Mouse (Mus musculus): ENCODE measurements around the gene Glp2r. TPM values are rescaled to one million over a fixed set of nuclear protein-coding genes. Genes with fewer than 3 reads are reported as not detected.

The Glp2r gene
- polyA plus RNA-seq, 1 experiment, result not detected

- Histone ChIP-seq H3K36me3 (ENCODE audit: control insufficient read depth, insufficient read depth, low read length, poor library complexity, severe bottlenecking) (no peaks in the 10 kb centered on the region), H3K9me3 (replicated peaks; ENCODE audit: control insufficient read depth, insufficient read depth, low read length, poor library complexity, severe bottlenecking) (no peaks in the 10 kb centered on the region), H3K4me3 (ENCODE audit: low read depth, low read length) (no peak overlapping the region), H3K4me1 (ENCODE audit: control insufficient read depth, insufficient read depth, low read length) (peaks cover 15% of the 10 kb centered on the region), H3K27me3 (ENCODE audit: control insufficient read depth, insufficient read depth, low read length, poor library complexity, severe bottlenecking) (no peaks in the 10 kb centered on the region), H3K27ac (ENCODE audit: insufficient read depth, low read length) (no peak overlapping the region), H3K9ac (ENCODE audit: low read depth, poor library complexity, severe bottlenecking) (no peak overlapping the region)
- TF ChIP-seq CTCF (IDR thresholded peaks at IDR 0.05; ENCODE audit: low read depth, low read length) (peak; percentile 79), EP300 (IDR thresholded peaks at IDR 0.05; ENCODE audit: insufficient read depth, low read depth, low read length) (no peak)
Observed at GRCm38 (mm10) chr11:67652194-67652892, 118.6 kb downstream of the Glp2r start.

DNA sequence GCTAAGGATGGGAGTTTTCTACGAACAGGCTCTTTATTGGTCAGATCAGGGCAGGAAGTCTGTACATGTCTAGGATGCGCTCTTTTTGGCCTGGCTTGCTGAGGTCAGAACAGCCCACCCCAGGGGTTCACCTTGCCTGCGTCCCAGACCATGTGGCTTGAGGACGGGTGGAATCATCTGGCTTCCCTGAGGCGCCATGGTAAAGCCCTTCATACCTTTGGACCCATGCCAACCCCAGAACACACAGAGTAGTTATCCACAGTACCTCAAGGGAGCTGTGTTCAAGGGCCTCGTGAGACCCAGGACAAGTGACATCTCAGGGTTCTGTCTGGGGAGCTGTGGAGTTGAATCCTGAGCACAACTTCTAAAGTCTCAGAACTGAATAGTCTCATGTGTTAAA, 119.2 kb downstream of the Glp2r start:
- H3K36me3 ChIP-seq (ENCODE audit: control insufficient read depth, insufficient read depth, low read length, poor library complexity, severe bottlenecking), result no peaks in the 10 kb centered on the region
- no peaks in the 10 kb centered on the region for H3K27me3 ChIP-seq (ENCODE audit: control insufficient read depth, insufficient read depth, low read length, poor library complexity, severe bottlenecking)
- peaks cover 10% of the 10 kb centered on the region for H3K4me1 ChIP-seq (ENCODE audit: control insufficient read depth, insufficient read depth, low read length)
- H3K27ac ChIP-seq (ENCODE audit: insufficient read depth, low read length), result no peak overlapping the region
- no peaks in the 10 kb centered on the region for H3K9me3 ChIP-seq (replicated peaks; ENCODE audit: control insufficient read depth, insufficient read depth, low read length, poor library complexity, severe bottlenecking)
- TF ChIP-seq EP300 (IDR thresholded peaks at IDR 0.05; ENCODE audit: insufficient read depth, low read depth, low read length) (no peak), POLR2A (IDR thresholded peaks at IDR 0.05; ENCODE audit: insufficient read depth, low read length) (no peak), CTCF (IDR thresholded peaks at IDR 0.05; ENCODE audit: low read depth, low read length) (no peak)
- no peak overlapping the region for H3K9ac ChIP-seq (ENCODE audit: low read depth, poor library complexity, severe bottlenecking)
- H3K4me3 ChIP-seq (ENCODE audit: low read depth, low read length), result no peak overlapping the region

GRCm38 (mm10) chr11:67649971-67650707, 120.8 kb downstream of the Glp2r start:
- TF ChIP-seq EP300 (IDR thresholded peaks at IDR 0.05; ENCODE audit: insufficient read depth, low read depth, low read length) (0 out of 2 replicates have a peak, but pooled peaks have one; percentile 50), CTCF (IDR thresholded peaks at IDR 0.05; ENCODE audit: low read depth, low read length) (peak; percentile 23), POLR2A (IDR thresholded peaks at IDR 0.05; ENCODE audit: insufficient read depth, low read length) (no peak)
- Histone ChIP-seq H3K9ac (ENCODE audit: low read depth, poor library complexity, severe bottlenecking) (no peak overlapping the region), H3K4me3 (ENCODE audit: low read depth, low read length) (no peak overlapping the region), H3K27me3 (ENCODE audit: control insufficient read depth, insufficient read depth, low read length, poor library complexity, severe bottlenecking) (no peaks in the 10 kb centered on the region), H3K27ac (ENCODE audit: insufficient read depth, low read length) (no peak overlapping the region), H3K36me3 (ENCODE audit: control insufficient read depth, insufficient read depth, low read length, poor library complexity, severe bottlenecking) (no peaks in the 10 kb centered on the region), H3K9me3 (replicated peaks; ENCODE audit: control insufficient read depth, insufficient read depth, low read length, poor library complexity, severe bottlenecking) (no peaks in the 10 kb centered on the region), H3K4me1 (ENCODE audit: control insufficient read depth, insufficient read depth, low read length) (no peaks in the 10 kb centered on the region)

GRCm38 (mm10) chr11:67648651-67649407, 122.1 kb downstream of the Glp2r start:
- H3K4me3 ChIP-seq (ENCODE audit: low read depth, low read length), result no peak overlapping the region
- no peaks in the 10 kb centered on the region for H3K27me3 ChIP-seq (ENCODE audit: control insufficient read depth, insufficient read depth, low read length, poor library complexity, severe bottlenecking)
- TF ChIP-seq POLR2A (IDR thresholded peaks at IDR 0.05; ENCODE audit: insufficient read depth, low read length), result no peak
- TF ChIP-seq CTCF (IDR thresholded peaks at IDR 0.05; ENCODE audit: low read depth, low read length), result no peak
- no peak for TF ChIP-seq EP300 (IDR thresholded peaks at IDR 0.05; ENCODE audit: insufficient read depth, low read depth, low read length)
- no peaks in the 10 kb centered on the region for H3K4me1 ChIP-seq (ENCODE audit: control insufficient read depth, insufficient read depth, low read length)
- no peaks in the 10 kb centered on the region for H3K9me3 ChIP-seq (replicated peaks; ENCODE audit: control insufficient read depth, insufficient read depth, low read length, poor library complexity, severe bottlenecking)
- H3K9ac ChIP-seq (ENCODE audit: low read depth, poor library complexity, severe bottlenecking), result no peak overlapping the region
- no peak overlapping the region for H3K27ac ChIP-seq (ENCODE audit: insufficient read depth, low read length)
- no peaks in the 10 kb centered on the region for H3K36me3 ChIP-seq (ENCODE audit: control insufficient read depth, insufficient read depth, low read length, poor library complexity, severe bottlenecking)

- Histone ChIP-seq H3K27me3 (ENCODE audit: control insufficient read depth, insufficient read depth, low read length, poor library complexity, severe bottlenecking) (no peaks in the 10 kb centered on the region), H3K4me3 (ENCODE audit: low read depth, low read length) (no peak overlapping the region), H3K9me3 (replicated peaks; ENCODE audit: control insufficient read depth, insufficient read depth, low read length, poor library complexity, severe bottlenecking) (no peaks in the 10 kb centered on the region), H3K9ac (ENCODE audit: low read depth, poor library complexity, severe bottlenecking) (no peak overlapping the region), H3K27ac (ENCODE audit: insufficient read depth, low read length) (no peak overlapping the region), H3K4me1 (ENCODE audit: control insufficient read depth, insufficient read depth, low read length) (no peaks in the 10 kb centered on the region), H3K36me3 (ENCODE audit: control insufficient read depth, insufficient read depth, low read length, poor library complexity, severe bottlenecking) (no peaks in the 10 kb centered on the region)
- TF ChIP-seq CTCF (IDR thresholded peaks at IDR 0.05; ENCODE audit: low read depth, low read length), result peak; percentile 85
- TF ChIP-seq EP300 (IDR thresholded peaks at IDR 0.05; ENCODE audit: insufficient read depth, low read depth, low read length), result no peak
Observed at GRCm38 (mm10) chr11:67647745-67648144, 123.2 kb downstream of the Glp2r start.
